Mouse (Mus musculus): ENCODE measurements at regions not wholly inside any gene's neighbourhood (a gene's known extent, or its start where the extent isn't known, plus 50 kb on each side); places are given as distances from the start of the nearest gene placed in this dataset.

DNA sequence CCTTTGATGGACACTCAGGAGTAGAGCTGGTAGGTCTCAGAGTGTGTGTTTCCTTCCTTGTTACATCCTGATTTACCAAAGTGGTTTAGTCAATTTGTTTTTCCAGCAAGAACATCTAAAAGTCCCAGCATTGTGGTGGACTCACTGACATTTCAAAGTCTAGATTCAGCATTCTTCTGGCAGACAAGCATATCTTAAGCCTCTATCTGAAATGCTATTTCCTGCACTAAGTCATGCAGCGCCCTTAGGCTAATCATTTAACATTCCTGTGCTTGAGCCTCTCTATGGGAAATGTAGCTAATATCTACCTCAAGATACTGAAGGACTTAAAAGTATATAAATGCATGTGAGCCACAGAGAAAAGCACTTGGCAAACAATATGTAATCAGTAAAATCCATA, 3050.3 kb upstream of the Lrrc6 start:
- no peak overlapping the region for H3K4me3 ChIP-seq (replicated peaks; ENCODE audit: low read length)
- H3K9me3 ChIP-seq (ENCODE audit: control insufficient read depth, low read length) = no peaks in the 10 kb centered on the region
- H3K27me3 ChIP-seq (ENCODE audit: control insufficient read depth, insufficient read depth, low read length) = no peaks in the 10 kb centered on the region
- ATAC-seq (ENCODE audit: low FRiP score) (no peak), DNase-seq (ENCODE audit: low spot score) (no peak)
- 0 out of 2 replicates have a peak, but pooled peaks cover 2% of the 10 kb centered on the region for H3K4me1 ChIP-seq (replicated peaks; ENCODE audit: control insufficient read depth, insufficient read depth, low read length)
- H3K36me3 ChIP-seq (replicated peaks; ENCODE audit: control insufficient read depth, insufficient read depth) = no peaks in the 10 kb centered on the region
- no peak overlapping the region for H3K4me2 ChIP-seq (replicated peaks)
- H3K9ac ChIP-seq = no peak overlapping the region
- no peak overlapping the region for H3K27ac ChIP-seq
- 85% methylated on average over 1 of the region's 1 CpGs for WGBS

DNA sequence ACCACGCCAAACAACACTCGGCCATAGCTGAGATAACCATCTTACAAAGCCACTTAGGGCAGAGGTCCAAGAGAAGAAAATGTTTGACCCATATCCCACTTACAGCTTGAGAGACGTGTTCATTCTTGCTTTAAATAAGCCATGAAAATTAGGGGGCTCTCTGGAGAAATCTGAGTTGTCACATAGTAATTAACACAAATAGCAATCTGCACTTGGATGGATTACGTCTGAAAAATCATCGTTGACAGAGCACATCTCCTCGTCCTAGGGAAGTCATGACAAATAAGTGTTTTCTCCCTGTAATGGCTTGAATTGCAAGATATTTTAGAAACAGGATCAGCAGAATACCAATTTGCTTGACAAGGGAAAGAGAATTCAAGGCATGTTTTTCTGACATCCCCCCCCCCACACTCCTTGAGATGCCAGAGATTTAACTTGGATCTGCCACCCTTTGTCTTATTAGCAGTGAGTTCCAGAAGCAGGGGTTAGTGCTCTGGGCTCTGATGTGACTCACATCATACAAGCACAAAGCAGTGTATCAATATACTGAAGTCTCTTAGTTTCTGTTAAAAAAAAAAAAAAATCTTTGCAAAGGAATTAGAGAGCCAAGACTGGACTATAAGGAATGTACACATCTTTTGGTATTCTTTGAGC, 3025.9 kb upstream of the Lrrc6 start:
- no peak overlapping the region for H3K27ac ChIP-seq
- no peaks in the 10 kb centered on the region for H3K27me3 ChIP-seq (ENCODE audit: control insufficient read depth, insufficient read depth, low read length)
- 49% methylated on average over 6 of the region's 6 CpGs for WGBS
- H3K9ac ChIP-seq = no peak overlapping the region
- no peak overlapping the region for H3K4me2 ChIP-seq (replicated peaks)
- H3K9me3 ChIP-seq (ENCODE audit: control insufficient read depth, low read length) = no peaks in the 10 kb centered on the region
- no peak overlapping the region for H3K4me3 ChIP-seq (replicated peaks; ENCODE audit: low read length)
- H3K4me1 ChIP-seq (replicated peaks; ENCODE audit: control insufficient read depth, insufficient read depth, low read length) = no peaks in the 10 kb centered on the region
- DNase-seq (ENCODE audit: low spot score) = no peak
- no peak for ATAC-seq (ENCODE audit: low FRiP score)
- no peaks in the 10 kb centered on the region for H3K36me3 ChIP-seq (replicated peaks; ENCODE audit: control insufficient read depth, insufficient read depth)

DNA sequence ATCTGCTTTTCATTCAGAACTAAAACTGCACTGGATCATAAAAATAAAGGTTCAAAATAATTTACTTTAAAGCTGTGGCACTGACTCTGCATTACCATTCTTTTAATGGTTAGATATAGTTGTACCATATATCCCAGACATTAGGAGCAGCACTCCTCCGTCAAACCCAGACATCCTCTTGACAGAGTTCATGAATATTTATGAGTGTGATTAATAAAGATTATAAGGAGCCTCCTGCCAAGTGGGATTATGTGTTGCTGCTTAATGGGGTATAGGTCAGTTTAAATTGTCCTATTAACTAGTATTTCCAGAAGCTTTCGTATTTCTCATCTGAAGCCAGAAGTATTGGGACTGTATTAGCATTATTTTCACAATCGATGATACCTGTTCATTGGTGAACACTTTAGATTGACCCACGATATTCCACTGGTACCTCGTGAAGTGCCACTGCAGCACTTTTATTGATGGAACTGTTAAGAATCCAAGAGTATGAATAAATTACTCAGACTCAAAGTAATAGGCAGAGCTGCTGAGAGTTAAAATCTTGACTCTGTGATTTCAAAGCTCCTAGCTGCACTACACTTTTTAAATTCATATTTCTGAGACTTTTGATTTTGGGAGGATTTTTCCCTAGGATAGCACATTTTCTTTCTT, 2983.8 kb upstream of the Lrrc6 start:
- no peaks in the 10 kb centered on the region for H3K27me3 ChIP-seq (ENCODE audit: control insufficient read depth, insufficient read depth, low read length)
- WGBS = 44% methylated on average over 5 of the region's 5 CpGs
- no peaks in the 10 kb centered on the region for H3K9me3 ChIP-seq (ENCODE audit: control insufficient read depth, low read length)
- H3K4me2 ChIP-seq (replicated peaks) = no peak overlapping the region
- H3K27ac ChIP-seq = no peak overlapping the region
- ATAC-seq (ENCODE audit: low FRiP score) = no peak
- H3K9ac ChIP-seq = no peak overlapping the region
- H3K36me3 ChIP-seq (replicated peaks; ENCODE audit: control insufficient read depth, insufficient read depth) = no peaks in the 10 kb centered on the region
- H3K4me1 ChIP-seq (replicated peaks; ENCODE audit: control insufficient read depth, insufficient read depth, low read length) = no peaks in the 10 kb centered on the region
- no peak for DNase-seq (ENCODE audit: low spot score)
- no peak overlapping the region for H3K4me3 ChIP-seq (replicated peaks; ENCODE audit: low read length)

DNA sequence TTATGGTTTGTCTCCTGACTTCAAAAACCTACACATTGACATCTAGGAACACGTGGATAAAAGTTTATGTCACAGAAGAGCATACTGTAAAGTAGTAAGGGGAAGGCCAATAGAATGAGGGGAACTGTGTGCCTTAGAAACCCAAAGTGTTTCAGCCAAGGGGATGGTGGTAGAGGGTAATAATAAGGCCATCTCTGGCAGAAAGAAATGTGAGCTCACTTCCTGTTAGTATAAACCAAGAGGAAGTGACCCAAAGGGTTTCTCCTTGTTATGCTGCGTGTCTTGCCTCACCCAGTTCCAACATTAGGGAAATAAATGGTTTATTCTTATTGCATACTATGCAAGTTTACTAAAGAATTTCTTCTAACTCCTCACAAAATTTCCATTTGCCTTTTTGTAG, 2982.4 kb upstream of the Lrrc6 start:
- H3K4me3 ChIP-seq (replicated peaks; ENCODE audit: low read length) = no peak overlapping the region
- no peaks in the 10 kb centered on the region for H3K27me3 ChIP-seq (ENCODE audit: control insufficient read depth, insufficient read depth, low read length)
- no peak overlapping the region for H3K27ac ChIP-seq
- no peak overlapping the region for H3K9ac ChIP-seq
- H3K4me2 ChIP-seq (replicated peaks) = no peak overlapping the region
- DNase-seq (ENCODE audit: low spot score) = no peak
- no peaks in the 10 kb centered on the region for H3K4me1 ChIP-seq (replicated peaks; ENCODE audit: control insufficient read depth, insufficient read depth, low read length)
- 75% methylated on average over 2 of the region's 2 CpGs for WGBS
- no peaks in the 10 kb centered on the region for H3K9me3 ChIP-seq (ENCODE audit: control insufficient read depth, low read length)
- ATAC-seq (ENCODE audit: low FRiP score) = no peak
- H3K36me3 ChIP-seq (replicated peaks; ENCODE audit: control insufficient read depth, insufficient read depth) = no peaks in the 10 kb centered on the region

DNA sequence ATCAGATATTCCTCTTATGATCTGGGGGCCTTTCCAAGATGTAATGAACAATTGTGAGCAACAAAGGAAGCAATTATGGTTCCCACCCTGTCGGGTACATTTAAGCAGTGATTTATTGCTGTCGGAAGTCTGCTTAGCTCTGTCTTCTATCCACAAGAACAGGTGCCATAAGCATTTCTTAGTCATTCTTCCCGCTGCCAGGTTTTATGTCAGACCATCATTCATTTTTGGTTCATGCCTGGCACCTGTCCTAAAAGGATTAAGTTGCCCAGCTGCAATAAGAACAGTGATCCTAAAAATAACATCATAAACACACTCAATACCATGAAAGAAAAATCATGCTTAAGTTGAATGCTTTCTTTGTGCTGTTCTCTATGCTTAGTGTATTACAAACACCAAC, 2980.4 kb upstream of the Lrrc6 start:
- 77% methylated on average over 3 of the region's 3 CpGs for WGBS
- H3K27ac ChIP-seq = no peak overlapping the region
- no peak overlapping the region for H3K9ac ChIP-seq
- H3K4me1 ChIP-seq (replicated peaks; ENCODE audit: control insufficient read depth, insufficient read depth, low read length) = no peaks in the 10 kb centered on the region
- no peaks in the 10 kb centered on the region for H3K27me3 ChIP-seq (ENCODE audit: control insufficient read depth, insufficient read depth, low read length)
- DNase-seq (ENCODE audit: low spot score) (no peak), ATAC-seq (ENCODE audit: low FRiP score) (no peak)
- H3K36me3 ChIP-seq (replicated peaks; ENCODE audit: control insufficient read depth, insufficient read depth) = no peaks in the 10 kb centered on the region
- no peak overlapping the region for H3K4me3 ChIP-seq (replicated peaks; ENCODE audit: low read length)
- no peaks in the 10 kb centered on the region for H3K9me3 ChIP-seq (ENCODE audit: control insufficient read depth, low read length)
- H3K4me2 ChIP-seq (replicated peaks) = no peak overlapping the region

DNA sequence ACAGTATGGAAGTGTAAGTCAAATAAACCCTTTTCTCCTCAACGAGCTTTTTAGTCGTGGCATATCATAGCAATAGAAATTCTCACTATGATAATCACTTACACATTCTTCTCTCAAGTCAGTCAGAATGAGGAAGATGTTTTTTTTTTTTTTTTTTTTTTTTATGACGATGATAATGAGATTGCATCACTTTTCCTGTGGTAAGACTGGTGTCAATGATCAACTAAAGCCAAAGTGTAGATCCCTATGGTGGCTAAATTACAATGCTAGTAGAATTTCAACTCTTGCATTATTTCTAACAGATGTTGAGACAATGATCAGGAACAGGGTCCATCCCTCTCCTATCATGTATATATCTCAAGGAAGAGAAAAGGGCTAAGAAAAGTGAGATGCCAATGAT, 2976.3 kb upstream of the Lrrc6 start:
- Histone ChIP-seq H3K9me3 (ENCODE audit: control insufficient read depth, low read length) (no peaks in the 10 kb centered on the region), H3K27ac (no peak overlapping the region), H3K9ac (no peak overlapping the region), H3K36me3 (replicated peaks; ENCODE audit: control insufficient read depth, insufficient read depth) (no peaks in the 10 kb centered on the region), H3K4me1 (replicated peaks; ENCODE audit: control insufficient read depth, insufficient read depth, low read length) (no peaks in the 10 kb centered on the region), H3K4me2 (replicated peaks) (no peak overlapping the region), H3K27me3 (ENCODE audit: control insufficient read depth, insufficient read depth, low read length) (no peaks in the 10 kb centered on the region), H3K4me3 (replicated peaks; ENCODE audit: low read length) (no peak overlapping the region)
- 93% methylated on average over 3 of the region's 3 CpGs for WGBS
- DNase-seq (ENCODE audit: low spot score) = no peak
- no peak for ATAC-seq (ENCODE audit: low FRiP score)

DNA sequence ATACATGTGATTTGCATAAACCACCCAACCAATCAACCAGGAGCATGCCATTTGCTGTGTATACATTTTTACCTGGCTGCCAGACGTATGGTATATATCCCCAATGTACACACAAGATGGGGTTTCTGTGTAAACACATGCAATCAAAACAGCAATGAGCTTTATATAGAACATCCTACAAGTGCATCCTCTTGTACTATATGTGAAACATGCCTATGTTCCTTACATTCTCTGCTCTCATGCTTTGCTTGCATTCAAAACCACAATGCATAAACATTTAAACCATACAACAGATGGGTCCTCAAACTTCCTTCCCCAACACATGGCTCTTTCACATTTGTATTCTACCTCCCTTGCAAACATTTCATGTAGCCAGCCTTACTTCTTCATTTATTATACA, 2968.9 kb upstream of the Lrrc6 start:
- WGBS = 81% methylated on average over 1 of the region's 1 CpGs
- Histone ChIP-seq H3K9me3 (ENCODE audit: control insufficient read depth, low read length) (no peaks in the 10 kb centered on the region), H3K4me3 (replicated peaks; ENCODE audit: low read length) (no peak overlapping the region), H3K36me3 (replicated peaks; ENCODE audit: control insufficient read depth, insufficient read depth) (no peaks in the 10 kb centered on the region), H3K27me3 (ENCODE audit: control insufficient read depth, insufficient read depth, low read length) (no peaks in the 10 kb centered on the region), H3K4me2 (replicated peaks) (no peak overlapping the region), H3K27ac (no peak overlapping the region), H3K4me1 (replicated peaks; ENCODE audit: control insufficient read depth, insufficient read depth, low read length) (no peaks in the 10 kb centered on the region), H3K9ac (no peak overlapping the region)
- DNase-seq (ENCODE audit: low spot score) (no peak), ATAC-seq (ENCODE audit: low FRiP score) (no peak)

DNA sequence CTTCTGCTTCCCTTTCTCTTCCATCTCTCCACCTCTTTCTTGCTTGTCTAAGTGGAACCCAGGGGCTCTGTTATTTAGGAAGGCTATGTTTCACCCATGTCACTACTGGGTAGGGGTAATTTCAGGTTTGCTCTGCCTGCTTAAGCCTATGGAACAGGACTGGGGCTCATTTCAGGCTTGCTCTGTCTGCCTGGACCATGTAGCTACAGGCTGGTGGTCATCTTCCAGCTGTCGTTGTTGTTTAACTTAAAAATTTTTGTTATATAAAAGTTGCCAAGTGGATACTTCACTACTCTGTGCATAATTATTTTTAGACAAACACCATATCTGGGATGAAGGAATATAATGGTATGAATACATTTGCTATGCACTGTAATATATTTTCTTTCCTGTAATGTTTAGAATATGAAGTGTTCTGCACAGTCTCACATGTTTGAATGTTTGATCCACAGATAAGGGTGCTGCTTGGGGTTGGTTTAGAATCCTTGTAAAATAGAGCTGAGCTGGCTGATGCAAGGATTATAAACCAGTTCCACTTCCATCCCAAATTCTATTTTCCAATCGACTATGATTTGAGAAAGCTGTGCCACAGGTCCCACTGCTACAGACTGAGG, 2960.0 kb upstream of the Lrrc6 start:
- no peaks in the 10 kb centered on the region for H3K27me3 ChIP-seq (ENCODE audit: control insufficient read depth, insufficient read depth, low read length)
- no peak for ATAC-seq (ENCODE audit: low FRiP score)
- 90% methylated on average over 2 of the region's 2 CpGs for WGBS

DNA sequence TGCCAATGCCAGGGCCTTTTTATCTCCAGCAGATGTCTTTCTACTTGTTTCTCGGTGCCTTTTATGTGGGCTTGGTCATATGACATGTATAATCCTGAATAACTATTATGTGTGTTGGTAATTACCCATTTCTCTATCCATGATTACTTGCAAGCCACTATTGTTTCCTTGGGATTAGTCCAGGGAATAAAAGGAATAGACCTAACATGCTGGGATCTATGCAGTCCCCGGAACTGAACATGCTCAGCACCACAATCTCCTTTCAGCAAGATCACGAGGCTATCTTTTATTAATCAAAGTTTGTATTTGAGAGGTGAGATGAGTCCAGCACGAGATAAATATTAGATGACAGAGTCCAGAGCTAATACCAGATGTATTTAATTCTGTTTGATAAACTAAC, 2956.8 kb upstream of the Lrrc6 start:
- Histone ChIP-seq H3K9me3 (ENCODE audit: control insufficient read depth, low read length) (no peaks in the 10 kb centered on the region), H3K36me3 (replicated peaks; ENCODE audit: control insufficient read depth, insufficient read depth) (no peaks in the 10 kb centered on the region), H3K4me2 (replicated peaks) (no peak overlapping the region), H3K27ac (no peak overlapping the region), H3K9ac (no peak overlapping the region), H3K4me1 (replicated peaks; ENCODE audit: control insufficient read depth, insufficient read depth, low read length) (no peaks in the 10 kb centered on the region), H3K4me3 (replicated peaks; ENCODE audit: low read length) (no peak overlapping the region), H3K27me3 (ENCODE audit: control insufficient read depth, insufficient read depth, low read length) (no peaks in the 10 kb centered on the region)
- DNase-seq (ENCODE audit: low spot score) = no peak
- 68% methylated on average over 4 of the region's 4 CpGs for WGBS
- no peak for ATAC-seq (ENCODE audit: low FRiP score)

More for the DNA sequence above, 2960.0 kb upstream of the Lrrc6 start:
- Histone ChIP-seq H3K4me1 (replicated peaks; ENCODE audit: control insufficient read depth, insufficient read depth, low read length) (no peaks in the 10 kb centered on the region), H3K36me3 (replicated peaks; ENCODE audit: control insufficient read depth, insufficient read depth) (no peaks in the 10 kb centered on the region), H3K4me2 (replicated peaks) (no peak overlapping the region), H3K4me3 (replicated peaks; ENCODE audit: low read length) (no peak overlapping the region), H3K9ac (no peak overlapping the region), H3K27ac (no peak overlapping the region), H3K9me3 (ENCODE audit: control insufficient read depth, low read length) (no peaks in the 10 kb centered on the region)
- DNase-seq (ENCODE audit: low spot score) = no peak

Data from hindbrain, embryonic 14.5 days (tissue).